Mouse (Mus musculus) lung, postnatal 36 days (tissue): ENCODE measurements at regions not wholly inside any gene's neighbourhood (a gene's known extent, or its start where the extent isn't known, plus 50 kb on each side); places are given as distances from the start of the nearest gene placed in this dataset.

Experiments
- DNase-seq: peaks from one replicate; pipeline ENCODE4 v3.0.0; 2022; ENCODE audit warnings: mixed read lengths

DNA sequence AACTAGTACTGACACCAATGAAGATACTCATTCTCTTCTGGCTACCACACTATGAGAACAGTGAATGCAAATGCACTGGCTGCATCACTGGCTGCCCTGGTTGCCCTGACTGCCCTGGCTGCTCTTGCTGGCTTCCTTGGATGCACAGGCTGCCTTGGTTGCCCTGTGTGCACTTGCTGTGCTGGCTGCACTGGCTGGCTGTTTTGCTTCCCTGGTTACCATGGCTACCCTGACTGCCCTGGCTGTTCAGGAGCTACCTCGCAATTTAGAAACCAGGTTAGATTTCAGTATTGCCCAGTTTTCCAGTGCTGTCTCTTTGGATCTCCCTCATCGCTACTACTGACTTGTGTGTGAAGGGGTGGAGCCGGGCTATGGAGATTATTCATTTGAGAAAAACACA is 175.7 kb downstream of the Fat4 start:
- no peak for DNase-seq

GRCm38 (mm10) chr3:39065457-39065856 is 178.7 kb downstream of the Fat4 start:
- DNase-seq = no peak

- no peak for DNase-seq
Observed at GRCm38 (mm10) chr3:39069011-39069410, 182.3 kb downstream of the Fat4 start.

DNA sequence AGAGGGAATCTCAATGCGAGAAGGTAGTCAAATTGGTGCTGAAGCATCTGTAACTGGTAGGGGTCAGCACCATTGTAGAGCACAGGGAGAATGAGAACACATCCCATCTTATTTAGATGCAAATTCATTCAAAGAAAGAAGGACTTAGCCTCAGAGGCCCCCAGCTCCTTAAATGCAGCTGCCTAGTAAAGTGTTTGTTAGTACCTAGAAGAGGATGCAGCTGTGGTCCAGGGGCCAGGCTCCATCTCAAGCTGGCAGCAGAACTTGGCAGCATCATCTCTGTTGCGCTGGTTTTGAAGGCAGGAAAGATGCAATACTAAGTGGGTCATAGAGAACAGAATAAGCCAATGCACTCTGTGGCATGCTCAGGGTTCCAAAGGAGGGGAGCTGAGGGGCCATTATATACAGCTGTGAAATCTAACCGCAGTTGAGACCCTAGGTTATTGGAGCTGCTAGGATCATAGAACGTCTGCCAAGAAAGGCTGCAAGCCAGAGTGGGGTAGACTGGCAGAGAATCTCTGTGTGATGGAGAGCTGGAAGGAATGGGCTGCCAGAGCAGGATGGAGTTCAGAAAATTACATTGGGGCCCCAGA is 196.0 kb downstream of the Fat4 start:
- no peak for DNase-seq

- no peak for DNase-seq
Observed at GRCm38 (mm10) chr3:39088948-39089347, 202.2 kb downstream of the Fat4 start.

GRCm38 (mm10) chr3:39102324-39102723 is 215.6 kb downstream of the Fat4 start:
- no peak for DNase-seq

GRCm38 (mm10) chr3:39109756-39110392 is 223.1 kb downstream of the Fat4 start:
- peak; percentile 2 for DNase-seq

DNA sequence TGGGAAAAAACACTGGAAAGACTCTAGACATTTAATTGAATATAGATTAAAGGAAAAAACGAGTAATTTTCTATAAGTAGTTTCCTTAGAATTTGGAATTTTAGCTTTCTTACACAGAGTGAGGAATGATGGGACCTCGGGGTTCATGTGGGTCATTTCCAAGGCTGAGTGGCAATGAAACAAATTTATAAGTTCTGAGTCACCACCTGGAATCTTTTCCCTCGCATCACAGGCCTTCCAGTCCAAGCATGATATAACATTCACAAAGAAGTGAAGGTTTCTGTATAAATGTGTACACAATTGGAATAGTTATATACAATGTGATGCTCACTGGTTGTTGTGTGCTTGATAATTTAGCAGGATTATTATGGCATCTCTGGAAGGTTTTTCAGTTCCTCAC is 227.3 kb downstream of the Fat4 start:
- DNase-seq = no peak

GRCm38 (mm10) chr3:39114826-39115225 is 228.1 kb downstream of the Fat4 start:
- no peak for DNase-seq

- no peak for DNase-seq
Observed at GRCm38 (mm10) chr3:39115441-39115840, 228.7 kb downstream of the Fat4 start.

GRCm38 (mm10) chr3:39122250-39122649 is 235.5 kb downstream of the Fat4 start:
- DNase-seq = no peak

- DNase-seq = no peak
Observed at GRCm38 (mm10) chr3:39130532-39130931, 243.8 kb downstream of the Fat4 start.

DNA sequence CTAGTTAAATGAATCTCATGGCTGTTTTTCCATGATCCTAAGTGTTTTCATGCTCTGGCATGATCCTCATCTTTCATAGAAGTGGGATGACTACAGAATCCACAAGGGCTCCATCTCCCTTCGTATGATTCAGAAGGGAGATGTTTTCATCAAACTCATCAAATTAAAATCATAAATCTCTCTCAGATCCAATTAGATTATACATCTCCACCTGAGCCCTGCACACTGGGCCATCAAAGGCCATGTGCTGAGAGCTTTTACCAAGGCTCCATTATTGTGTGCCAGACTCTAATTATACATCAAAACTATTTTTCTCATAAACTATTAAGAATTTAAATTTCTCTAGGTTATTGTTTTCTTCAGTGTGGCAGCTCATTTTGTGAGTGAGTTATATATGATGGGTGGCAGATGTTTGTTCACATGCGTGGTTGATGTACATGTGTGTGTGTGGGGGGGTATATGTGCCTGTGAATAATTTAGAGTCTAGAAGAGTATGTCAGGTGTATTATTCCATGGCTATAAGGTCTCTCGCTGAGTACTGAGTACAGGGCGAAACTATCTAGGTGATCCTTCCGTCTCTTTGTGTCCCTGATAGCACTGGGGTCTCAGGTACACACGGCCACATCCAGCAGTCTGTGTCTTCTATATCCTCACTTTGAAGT is 278.4 kb downstream of the Fat4 start:
- DNase-seq = no peak

- peak; percentile 3 for DNase-seq
Observed at GRCm38 (mm10) chr3:39182646-39183045, 295.9 kb downstream of the Fat4 start.

- no peak for DNase-seq
Observed at GRCm38 (mm10) chr3:39195102-39195501, 308.4 kb downstream of the Fat4 start.

- no peak for DNase-seq
Observed at GRCm38 (mm10) chr3:39202662-39203061, 315.9 kb downstream of the Fat4 start.

- no peak for DNase-seq
Observed at GRCm38 (mm10) chr3:39208651-39209050, 321.9 kb downstream of the Fat4 start.

- no peak for DNase-seq
Observed at GRCm38 (mm10) chr3:39209382-39210165, 322.8 kb downstream of the Fat4 start.

DNA sequence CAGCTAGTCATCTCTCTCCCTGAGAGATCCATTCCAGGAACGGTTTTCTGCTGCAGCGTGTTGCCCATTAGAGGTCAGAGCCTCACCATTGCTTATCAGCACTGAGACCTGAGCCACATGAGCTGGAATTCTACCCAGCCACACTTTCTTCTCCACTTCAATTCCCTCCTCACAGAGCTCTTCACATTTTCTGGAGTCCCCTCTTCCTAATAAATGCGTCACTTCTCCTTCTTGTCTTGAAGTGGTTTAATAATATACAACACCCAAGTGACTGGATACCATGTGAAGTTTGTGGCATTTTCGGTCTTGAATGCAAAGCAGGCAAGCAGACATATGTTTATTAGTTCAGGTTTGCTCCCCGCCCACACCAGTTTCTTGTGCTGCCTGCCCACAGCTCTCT is 324.9 kb downstream of the Fat4 start:
- DNase-seq = peak; percentile 8

- DNase-seq = peak; percentile 82
Observed at GRCm38 (mm10) chr3:39220011-39220706, 333.4 kb downstream of the Fat4 start.

- peak; percentile 60 for DNase-seq
Observed at GRCm38 (mm10) chr3:39220707-39221034, 333.9 kb downstream of the Fat4 start.

DNA sequence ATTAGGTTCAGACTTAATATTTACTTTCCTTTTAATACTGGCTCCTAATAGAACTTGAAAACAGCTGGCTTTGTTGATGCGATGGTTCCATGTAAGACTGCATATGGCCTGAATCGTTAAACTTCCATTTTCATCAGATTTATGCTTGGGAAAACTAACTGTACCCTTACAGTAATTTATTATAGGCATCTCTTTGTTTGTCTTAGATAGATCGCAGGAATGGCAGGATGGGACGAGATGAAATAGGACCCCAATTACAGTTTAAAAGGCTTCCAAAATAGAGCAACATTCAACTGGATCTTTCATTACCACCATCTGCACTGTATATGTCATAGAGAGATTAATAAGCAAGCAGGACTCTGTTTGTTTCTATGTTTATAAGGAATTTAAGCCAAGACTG is 335.3 kb downstream of the Fat4 start:
- DNase-seq = no peak

DNA sequence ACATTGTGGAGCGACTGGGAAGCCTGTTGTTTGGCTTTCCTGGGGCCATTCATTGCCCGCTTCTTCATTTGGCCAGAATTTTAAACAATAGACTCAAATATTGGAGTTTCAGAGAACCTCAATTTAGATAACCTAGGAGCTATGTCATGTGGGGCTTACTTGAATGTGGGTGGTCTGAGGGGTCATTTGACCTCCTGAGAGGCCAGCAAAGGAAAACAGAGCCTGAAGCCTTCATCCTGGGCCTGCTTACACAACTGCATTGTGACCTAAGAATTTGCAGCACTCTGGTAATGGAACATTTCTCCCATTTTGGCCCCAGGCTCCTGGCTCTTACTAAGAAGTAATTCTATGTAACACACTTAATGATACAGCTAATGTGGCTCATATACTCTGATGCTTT is 348.2 kb downstream of the Fat4 start:
- DNase-seq = no peak
